Mouse (Mus musculus): ENCODE results near the gene Uvrag.

DNA sequence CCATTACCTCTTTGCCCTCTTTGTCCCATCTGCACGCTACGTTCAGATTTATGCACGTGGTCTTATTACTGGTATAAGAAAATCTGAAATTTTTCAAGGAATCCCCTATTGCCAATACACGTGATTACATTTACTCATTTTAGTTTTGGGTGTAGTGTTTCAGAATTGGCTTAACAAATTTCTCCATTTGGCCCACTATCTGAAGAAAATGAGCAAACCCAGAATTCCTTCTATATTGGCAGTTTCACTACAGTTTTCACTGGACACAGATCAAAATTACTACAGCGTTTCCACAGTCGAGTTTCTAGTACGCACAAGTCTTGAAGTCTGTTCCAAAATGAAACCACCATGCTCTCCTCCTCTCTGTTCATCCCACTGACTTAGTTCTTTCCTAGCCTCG is 104.7 kb downstream of the Uvrag start:
- TF ChIP-seq CTCF (IDR thresholded peaks at IDR 0.05; ENCODE audit: borderline replicate concordance, insufficient read depth, low read length), result no peak
- TF ChIP-seq POLR2A (IDR thresholded peaks at IDR 0.05; ENCODE audit: low read depth, low read length), result no peak
